Mouse (Mus musculus) monocyte, adult 59 days (primary cell): ENCODE results near the gene Csn1s2b. TPM values are rescaled to one million over a fixed set of nuclear protein-coding genes. Genes with fewer than 3 reads are reported as not detected.

Experiments
- total RNA-seq, 2 experiments: library from RNA; stranded (reverse); gene quantifications; one replicate each; pipeline ENCODE4 v1.2.4; 2023

The Csn1s2b gene
- not detected for total RNA-seq

DNA sequence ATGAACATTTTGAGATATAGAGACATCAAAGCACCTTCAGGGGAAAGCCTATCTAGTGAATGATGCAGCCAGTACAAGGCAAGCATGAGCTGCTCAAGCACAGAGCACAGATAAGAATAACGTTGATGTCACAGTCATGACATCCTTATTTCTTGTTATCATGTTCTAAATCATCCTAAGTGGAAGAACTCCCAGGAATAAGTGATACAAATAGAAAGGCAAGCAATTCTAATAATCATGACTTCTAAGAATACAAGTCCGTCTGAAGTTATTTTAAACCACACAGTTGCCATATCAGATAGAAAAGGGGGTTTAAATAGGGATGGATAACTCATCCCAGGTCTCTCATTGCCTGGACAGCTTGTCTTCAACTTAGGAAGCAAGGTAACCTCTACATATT lies at the start of gene Csn1s2b:
Gene Csn1s2b (plus strand): TSS at position 301 of the 400 bp plus-strand sequence.

GRCm38 (mm10) chr5:87774267-87774666 lies 33.6 kb upstream of the Csn1s2b start, which contains the start of gene Csn1s2a:
Csn1s2a (plus strand) TSS chr5:87774567.

GRCm38 (mm10) chr5:87825386-87825785 lies 17.5 kb downstream of the Csn1s2b start, which contains the start of gene Prr27:
Prr27 (plus strand) TSS chr5:87825686.

Other genes with a start within 250 kb of the Csn1s2b start
- not detected for gene Sult1d1, start 239.1 kb upstream of the Csn1s2b start, total RNA-seq
- gene Sult1e1, start 216.5 kb upstream of the Csn1s2b start, total RNA-seq: not detected
- not detected for gene Csn1s1, start 141.9 kb upstream of the Csn1s2b start, total RNA-seq
- not detected for gene Csn2, start 108.5 kb upstream of the Csn1s2b start, total RNA-seq
- gene Csn1s2a, start 33.5 kb upstream of the Csn1s2b start, total RNA-seq: not detected
- gene Prr27, start 17.6 kb downstream of the Csn1s2b start, total RNA-seq: not detected
- not detected for gene Odam, start 76.9 kb downstream of the Csn1s2b start, total RNA-seq
- gene Csn3, start 117.5 kb downstream of the Csn1s2b start, total RNA-seq: not detected
- not detected for gene 2310003L06Rik, start 161.4 kb downstream of the Csn1s2b start, total RNA-seq
- gene Gm28434, start 161.4 kb downstream of the Csn1s2b start, total RNA-seq: not detected
- not detected for gene Cabs1, start 171.4 kb downstream of the Csn1s2b start, total RNA-seq
- gene Smr3a, start 194.5 kb downstream of the Csn1s2b start, total RNA-seq: not detected